Mouse (Mus musculus) limb, embryonic 14.5 days (tissue): Measurements from ENCODE around the gene Nek2. TPM values are rescaled to one million over a fixed set of nuclear protein-coding genes. Genes with fewer than 3 reads are reported as not detected.

Source experiments
- ATAC-seq: fragments of 200-750 bp; cut with Nextera tagmentation; 2 replicates; pipeline ENCODE4 v1.8.0; 2017; ENCODE audit warnings: low read depth, moderate number of reproducible peaks, moderate TSS enrichment; ENCODE audit not compliant: low FRiP score
- DNase-seq: peaks from one replicate; pipeline ENCODE4 v3.0.0-alpha.2; 2015; ENCODE audit warnings: low spot score
- H3K27ac ChIP-seq: fragments of 300-500 bp; sonication (generic); replicated peaks from 2 replicates; pipeline ENCODE4 v1.5.1; 2014; ENCODE audit warnings: low read depth, mild to moderate bottlenecking, low read length, moderate library complexity, mixed read lengths
- H3K27me3 ChIP-seq: fragments of 300-500 bp; sonication (generic); 2 replicates; pipeline ENCODE4 v1.6.1; 2014; ENCODE audit warnings: low read length, mixed read lengths; ENCODE audit not compliant: control insufficient read depth, insufficient read depth
- H3K36me3 ChIP-seq: fragments of 300-500 bp; sonication (generic); 2 replicates; pipeline ENCODE4 v1.6.1; 2014; ENCODE audit warnings: mild to moderate bottlenecking, low read length, moderate library complexity, mixed read lengths; ENCODE audit not compliant: control insufficient read depth, insufficient read depth
- H3K4me1 ChIP-seq: fragments of 300-500 bp; sonication (generic); 2 replicates; pipeline ENCODE4 v1.6.1; 2014; ENCODE audit warnings: antibody characterized with exemption, low read length, mixed read lengths; ENCODE audit not compliant: control insufficient read depth, insufficient read depth
- H3K4me2 ChIP-seq: fragments of 300-500 bp; sonication (generic); replicated peaks from 2 replicates; pipeline ENCODE4 v1.6.1; 2014; ENCODE audit warnings: low read depth, mild to moderate bottlenecking, low read length, moderate library complexity; ENCODE audit not compliant: severe bottlenecking
- H3K4me3 ChIP-seq: fragments of 300-500 bp; sonication (generic); replicated peaks from 2 replicates; pipeline ENCODE4 v1.5.1; 2014; ENCODE audit warnings: low read length
- H3K9ac ChIP-seq: fragments of 300-500 bp; sonication (generic); 2 replicates; pipeline ENCODE4 v1.6.1; 2014; ENCODE audit warnings: mild to moderate bottlenecking, low read depth, low read length, moderate library complexity; ENCODE audit not compliant: severe bottlenecking
- H3K9me3 ChIP-seq: fragments of 300-500 bp; sonication (generic); 2 replicates; pipeline ENCODE4 v1.6.1; 2016; ENCODE audit warnings: low read length; ENCODE audit not compliant: control insufficient read depth
- POLR2A ChIP-seq: fragments of 200-500 bp; IDR thresholded peaks from 2 replicates; pipeline ENCODE4 v1.8.0; 2012; ENCODE audit warnings: inconsistent platforms, mild to moderate bottlenecking, moderate library complexity, borderline replicate concordance; ENCODE audit not compliant: insufficient read depth, insufficient read length; ENCODE audit errors: extremely low read depth
- WGBS: fragments of 180-500 bp; shearing (Covaris S2); extraction: QIAGEN DNeasy Blood & Tissue Kit; methylation state at CpG from one replicate; pipeline ENCODE4 v1.1.7; 2014; 5-methylcytosine and 5-hydroxymethylcytosine counted together
- polyA plus RNA-seq, 2 experiments: library from polyadenylated mRNA; depleted of rRNA in 1 of 2; stranded (reverse) in 1 of 2; unstranded in 1 of 2; fragments of >200 nt; fragmentation: Nextera tagmentation in 1 of 2; extraction: Ambion mirVana in 1 of 2; gene quantifications; 2 replicates each; pipeline versions ENCODE4 v1.2.1 to v1.2.3; 2012 to 2014

Gene Nek2
- polyA plus RNA-seq, 2 experiments: 12.8 to 25.8 TPM

DNA sequence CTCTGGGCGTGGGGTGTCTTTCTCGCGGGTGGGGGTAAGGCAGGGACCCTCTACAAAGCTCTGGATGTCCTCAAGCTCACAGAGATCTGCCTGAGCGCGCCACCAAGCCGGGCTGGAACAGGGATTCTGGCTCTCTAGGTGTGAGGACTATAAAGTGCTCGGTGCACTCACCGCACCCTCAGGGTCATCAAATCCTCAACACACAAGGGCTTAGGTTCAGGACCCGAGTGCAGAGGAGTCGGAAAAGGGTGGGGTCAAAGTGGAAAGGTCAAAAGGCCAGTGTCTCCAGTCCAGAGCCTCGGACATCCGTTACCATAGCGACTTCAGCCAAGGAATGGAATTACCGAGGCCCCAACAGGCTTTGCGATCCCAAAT, 306 bp upstream of the Nek2 start:
- Histone ChIP-seq H3K27me3 (no peaks in the 10 kb centered on the region), H3K27ac (no peak overlapping the region), H3K4me1 (peaks cover 5% of the 10 kb centered on the region; the same call in 1 of the 2 replicates), H3K36me3 (peaks cover 20% of the 10 kb centered on the region; the same call in 1 of the 2 replicates), H3K9ac (peak overlapping the region; percentile 38; the same call in 1 of the 2 replicates), H3K4me2 (peak overlapping the region; percentile 87), H3K4me3 (peak overlapping the region; percentile 83), H3K9me3 (no peaks in the 10 kb centered on the region)
- no peak for DNase-seq
- WGBS: 3% methylated on average over 15 of the region's 15 CpGs
- ATAC-seq: peak; percentile 20
- TF ChIP-seq POLR2A: no peak

DNA sequence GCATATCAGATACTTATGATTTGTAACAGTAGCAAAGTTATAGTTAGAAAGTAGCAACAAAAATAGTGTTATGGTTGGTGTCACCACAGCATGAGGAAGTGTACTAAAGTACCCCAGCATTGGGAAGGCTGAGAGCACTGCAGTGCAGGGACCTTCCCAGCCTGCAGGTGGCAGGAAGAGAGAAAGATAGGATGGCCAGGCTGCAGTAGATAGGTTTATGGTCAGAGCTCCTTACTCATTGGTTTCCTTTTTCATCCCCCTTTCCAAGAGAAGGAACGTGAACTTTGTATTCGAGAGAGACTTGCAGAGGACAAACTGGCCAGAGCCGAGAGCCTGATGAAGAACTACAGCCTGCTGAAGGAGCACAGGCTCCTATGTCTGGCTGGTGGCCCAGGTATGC, 7.9 kb downstream of the Nek2 start:
- H3K9me3 ChIP-seq: no peaks in the 10 kb centered on the region
- no peaks in the 10 kb centered on the region for H3K27me3 ChIP-seq
- WGBS: 73% methylated on average over 3 of the region's 3 CpGs
- H3K27ac ChIP-seq: no peak overlapping the region
- no peak overlapping the region for H3K9ac ChIP-seq
- H3K4me1 ChIP-seq: no peaks in the 10 kb centered on the region
- TF ChIP-seq POLR2A: no peak
- H3K4me3 ChIP-seq: no peak overlapping the region
- H3K36me3 ChIP-seq: peaks cover 72% of the 10 kb centered on the region
- ATAC-seq: no peak; the same call in 1 of the 2 replicates
- DNase-seq: no peak
- H3K4me2 ChIP-seq: no peak overlapping the region

DNA sequence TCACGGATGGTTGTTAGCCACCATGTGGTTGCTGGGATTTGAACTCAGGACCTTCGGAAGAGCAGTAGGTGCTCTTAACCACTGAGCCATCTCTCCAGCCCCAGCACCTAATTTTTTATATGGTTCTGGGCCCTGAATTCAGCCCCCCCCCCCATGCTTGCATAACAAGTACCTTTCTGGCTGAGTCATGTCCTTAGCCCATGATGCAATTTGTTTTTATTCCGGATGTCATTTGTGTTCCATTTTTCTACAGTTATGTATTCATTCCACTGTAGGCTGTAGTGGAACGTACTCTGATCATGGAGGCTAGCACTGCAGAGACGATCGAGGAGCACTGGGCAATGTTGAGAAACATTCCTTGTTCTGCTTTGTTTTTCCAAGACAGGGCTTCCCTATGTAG, 12.2 kb downstream of the Nek2 start:
- H3K27me3 ChIP-seq: no peaks in the 10 kb centered on the region
- no peaks in the 10 kb centered on the region for H3K4me1 ChIP-seq
- peaks cover 40% of the 10 kb centered on the region for H3K36me3 ChIP-seq
- ATAC-seq (no peak), DNase-seq (no peak)
- no peaks in the 10 kb centered on the region for H3K9me3 ChIP-seq
- no peak overlapping the region for H3K9ac ChIP-seq
- WGBS: 97% methylated on average over 6 of the region's 6 CpGs
- H3K4me2 ChIP-seq: no peak overlapping the region
- no peak overlapping the region for H3K4me3 ChIP-seq
- no peak overlapping the region for H3K27ac ChIP-seq
- no peak for TF ChIP-seq POLR2A

DNA sequence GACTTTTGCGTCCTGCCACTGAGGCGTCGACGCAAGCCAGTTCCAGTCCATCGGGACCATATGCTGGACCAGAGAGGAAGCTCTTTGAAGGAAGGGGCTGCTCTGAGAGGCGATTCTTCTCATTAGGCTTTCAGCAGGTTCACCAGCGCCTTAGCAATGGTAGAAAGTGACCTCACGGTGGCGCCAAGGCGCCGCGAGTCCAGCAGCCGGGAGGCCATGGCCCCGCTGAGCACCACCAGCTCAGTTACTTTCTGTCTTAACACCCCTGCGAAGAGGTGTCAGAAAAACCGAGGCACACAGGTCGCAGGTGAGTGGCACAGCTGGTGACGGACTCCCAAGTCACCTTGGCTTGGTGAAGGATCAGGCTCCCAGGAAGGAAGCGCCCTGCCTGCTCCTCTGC, 13.6 kb downstream of the Nek2 start:
- Histone ChIP-seq H3K9me3 (no peaks in the 10 kb centered on the region), H3K36me3 (peaks cover 29% of the 10 kb centered on the region), H3K27me3 (no peaks in the 10 kb centered on the region), H3K4me1 (no peaks in the 10 kb centered on the region), H3K27ac (no peak overlapping the region), H3K9ac (no peak overlapping the region), H3K4me3 (no peak overlapping the region), H3K4me2 (no peak overlapping the region; the same call in 1 of the 2 replicates)
- peak; percentile 79 for DNase-seq
- WGBS: 8% methylated on average over 19 of the region's 19 CpGs
- TF ChIP-seq POLR2A: no peak
- ATAC-seq: peak; percentile 73; the same call in 1 of the 2 replicates

DNA sequence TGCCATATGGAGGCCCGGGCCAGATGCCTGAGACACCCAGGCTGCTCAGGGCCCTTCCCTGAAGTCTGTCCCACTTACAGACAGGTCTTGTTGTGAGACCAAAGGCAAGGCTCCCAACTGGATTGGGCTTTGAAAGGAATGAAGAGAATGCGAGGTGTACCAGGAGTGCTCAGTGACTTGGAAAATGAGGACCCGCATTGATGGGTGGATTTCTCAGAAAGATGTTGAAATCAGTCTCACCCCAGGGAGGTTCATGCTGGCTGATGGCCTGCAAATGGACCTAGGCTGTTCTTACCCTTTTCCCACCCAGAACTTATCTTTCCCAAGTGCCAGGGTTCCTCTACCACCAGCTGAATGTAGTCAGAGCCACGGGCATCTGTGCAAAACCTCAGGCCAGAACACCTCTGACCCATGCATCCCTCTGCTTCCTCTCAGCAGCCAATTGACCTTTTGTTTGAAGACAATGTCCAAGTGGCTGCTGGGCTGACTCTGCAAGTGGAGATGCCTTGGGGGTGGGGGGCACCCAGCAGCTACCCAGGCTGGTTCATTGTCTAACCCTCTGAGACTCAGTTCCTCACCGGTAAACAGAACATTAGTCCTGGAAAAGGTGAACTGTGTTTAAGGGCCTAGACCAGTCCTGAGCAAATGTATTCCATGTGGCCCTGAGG, 15.2 kb downstream of the Nek2 start:
- H3K9me3 ChIP-seq: no peaks in the 10 kb centered on the region
- 79% methylated on average over 5 of the region's 5 CpGs for WGBS
- H3K4me1 ChIP-seq: no peaks in the 10 kb centered on the region
- H3K27ac ChIP-seq: no peak overlapping the region
- H3K9ac ChIP-seq: no peak overlapping the region
- no peak overlapping the region for H3K4me3 ChIP-seq
- no peak for TF ChIP-seq POLR2A
- no peaks in the 10 kb centered on the region for H3K27me3 ChIP-seq
- no peak overlapping the region for H3K4me2 ChIP-seq
- DNase-seq (no peak), ATAC-seq (no peak)
- H3K36me3 ChIP-seq: peaks cover 14% of the 10 kb centered on the region
